Mouse (Mus musculus): ENCODE measurements at regions not wholly inside any gene's neighbourhood (a gene's known extent, or its start where the extent isn't known, plus 50 kb on each side); places are given as distances from the start of the nearest gene placed in this dataset.

DNA sequence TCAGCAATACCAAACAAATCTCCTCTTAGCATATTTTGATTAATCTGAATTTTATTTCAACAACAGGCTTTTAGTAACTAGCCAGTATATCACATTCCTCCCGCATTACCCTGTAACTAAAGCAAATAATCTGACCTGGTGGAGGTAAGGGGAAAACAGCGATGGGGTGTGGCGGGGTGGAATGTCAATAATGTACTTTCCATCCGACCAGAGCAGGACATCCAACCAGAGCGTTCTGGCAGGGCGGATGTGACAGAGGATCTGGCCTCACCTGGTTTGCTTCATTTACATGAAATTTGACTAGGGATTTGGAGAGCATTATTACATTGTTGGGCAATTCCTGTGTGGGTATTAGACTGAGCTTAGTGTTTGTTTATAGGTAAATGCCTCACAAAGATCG lies 106.2 kb upstream of the Serp2 start:
- H3K36me3 ChIP-seq = no peaks in the 10 kb centered on the region
- 71% methylated on average over 7 of the region's 7 CpGs for WGBS (ENCODE audit: insufficient replicate concordance)
- no peak for ATAC-seq (ENCODE audit: low read depth)

DNA sequence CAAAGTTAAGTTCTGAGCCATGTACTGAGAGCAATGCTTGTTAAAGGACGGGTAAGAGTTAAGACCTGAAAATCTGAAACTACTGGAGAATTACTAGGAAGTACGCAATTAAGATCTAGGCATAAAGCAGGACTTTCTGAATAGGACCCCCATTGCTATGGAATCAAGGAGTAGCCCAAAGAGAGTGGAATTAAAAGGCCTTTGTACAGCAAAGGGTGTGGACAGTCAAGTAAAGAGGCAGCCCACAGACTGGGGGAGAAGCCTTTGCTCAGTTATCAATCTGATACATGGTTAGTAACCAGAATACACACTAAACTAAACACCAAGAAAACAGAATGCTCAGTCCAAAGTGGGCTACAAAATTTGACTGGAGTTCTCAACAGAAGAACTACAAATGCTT lies 104.2 kb upstream of the Serp2 start:
- H3K4me3 ChIP-seq (replicated peaks) = no peak overlapping the region
- no peak overlapping the region for H3K4me2 ChIP-seq
- no peak overlapping the region for H3K27ac ChIP-seq
- H3K9ac ChIP-seq = no peak overlapping the region
- H3K9me3 ChIP-seq (replicated peaks) = no peaks in the 10 kb centered on the region
- no peaks in the 10 kb centered on the region for H3K36me3 ChIP-seq
- DNase-seq (no peak), ATAC-seq (ENCODE audit: low read depth) (no peak)
- H3K4me1 ChIP-seq (replicated peaks) = no peaks in the 10 kb centered on the region
- H3K27me3 ChIP-seq = no peaks in the 10 kb centered on the region
- 75% methylated on average over 2 of the region's 2 CpGs for WGBS (ENCODE audit: insufficient replicate concordance)

More for the DNA sequence above, 106.2 kb upstream of the Serp2 start:
- no peak overlapping the region for H3K4me3 ChIP-seq (replicated peaks)
- H3K27me3 ChIP-seq = no peaks in the 10 kb centered on the region
- H3K9ac ChIP-seq = no peak overlapping the region
- no peak overlapping the region for H3K4me2 ChIP-seq
- DNase-seq = no peak
- H3K27ac ChIP-seq = no peak overlapping the region
- no peaks in the 10 kb centered on the region for H3K9me3 ChIP-seq (replicated peaks)
- no peaks in the 10 kb centered on the region for H3K4me1 ChIP-seq (replicated peaks)

DNA sequence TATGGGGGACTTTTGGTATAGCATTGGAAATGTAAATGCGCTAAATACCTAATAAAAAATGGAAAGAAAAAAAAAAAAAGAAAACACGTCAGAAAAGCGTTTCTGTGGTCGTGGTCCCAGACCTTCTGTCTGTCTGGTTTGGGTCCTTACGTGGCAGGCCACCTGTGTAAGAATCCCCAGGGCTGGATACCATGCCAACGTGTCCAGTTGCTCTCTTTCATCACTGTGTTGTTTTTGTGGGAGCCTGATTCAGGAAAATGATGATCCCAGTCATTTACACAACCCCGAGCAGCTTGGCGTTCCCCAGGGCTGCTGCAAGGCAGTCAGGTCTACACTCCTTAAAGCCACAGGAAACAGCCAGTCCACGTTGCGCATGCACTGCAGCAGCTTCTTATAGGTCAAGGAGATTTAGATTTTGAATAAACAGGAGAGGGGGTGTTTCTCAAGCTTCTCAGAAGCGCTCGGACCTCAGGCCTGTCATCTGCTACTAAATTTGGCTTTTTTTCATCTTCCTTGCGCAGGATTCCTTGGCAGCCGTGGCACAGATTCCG lies 102.3 kb upstream of the Serp2 start:
- H3K36me3 ChIP-seq = no peaks in the 10 kb centered on the region
- no peak overlapping the region for H3K4me2 ChIP-seq
- no peaks in the 10 kb centered on the region for H3K9me3 ChIP-seq (replicated peaks)
- no peak overlapping the region for H3K4me3 ChIP-seq (replicated peaks)
- H3K4me1 ChIP-seq (replicated peaks) = no peaks in the 10 kb centered on the region
- 57% methylated on average over 15 of the region's 15 CpGs for WGBS (ENCODE audit: insufficient replicate concordance)
- no peaks in the 10 kb centered on the region for H3K27me3 ChIP-seq
- DNase-seq (no peak), ATAC-seq (ENCODE audit: low read depth) (no peak)
- H3K27ac ChIP-seq = no peak overlapping the region
- no peak overlapping the region for H3K9ac ChIP-seq

- H3K27me3 ChIP-seq = no peaks in the 10 kb centered on the region
- no peak for DNase-seq
- H3K4me1 ChIP-seq (replicated peaks) = no peaks in the 10 kb centered on the region
- no peaks in the 10 kb centered on the region for H3K9me3 ChIP-seq (replicated peaks)
- H3K9ac ChIP-seq = no peak overlapping the region
- 44% methylated on average over 9 of the region's 9 CpGs for WGBS (ENCODE audit: insufficient replicate concordance)
- ATAC-seq (ENCODE audit: low read depth) = no peak
- H3K27ac ChIP-seq = no peak overlapping the region
- no peak overlapping the region for H3K4me3 ChIP-seq (replicated peaks)
- H3K36me3 ChIP-seq = no peaks in the 10 kb centered on the region
- H3K4me2 ChIP-seq = no peak overlapping the region
These were observed 101.3 kb upstream of the Serp2 start for GRCm38 (mm10) chr14:76657784-76658610.

DNA sequence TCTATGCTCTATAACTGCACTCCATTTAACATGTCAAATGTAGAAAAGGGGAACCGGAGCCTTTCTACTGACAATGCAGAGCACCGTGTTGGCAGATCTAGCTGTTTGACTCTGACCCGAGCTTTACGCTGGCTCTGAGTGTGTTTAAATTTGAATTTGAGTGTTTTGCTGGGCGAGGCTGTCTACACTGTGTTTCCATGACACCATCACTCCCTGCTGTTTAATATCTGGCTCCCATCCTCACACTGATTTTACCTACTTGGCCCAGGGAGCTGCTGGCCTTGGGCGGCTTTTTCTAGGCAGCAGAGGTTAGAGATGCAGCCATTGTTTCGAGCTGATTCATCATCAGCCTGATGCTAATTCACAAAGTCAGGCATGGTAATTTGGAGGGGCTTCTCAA lies 100.7 kb upstream of the Serp2 start:
- Histone ChIP-seq H3K36me3 (no peaks in the 10 kb centered on the region), H3K4me2 (no peak overlapping the region), H3K9me3 (replicated peaks) (no peaks in the 10 kb centered on the region), H3K4me1 (replicated peaks) (no peaks in the 10 kb centered on the region), H3K27me3 (no peaks in the 10 kb centered on the region), H3K4me3 (replicated peaks) (no peak overlapping the region), H3K27ac (no peak overlapping the region), H3K9ac (no peak overlapping the region)
- WGBS (ENCODE audit: insufficient replicate concordance) = 57% methylated on average over 7 of the region's 7 CpGs
- ATAC-seq (ENCODE audit: low read depth) = no peak
- no peak for DNase-seq

- DNase-seq (no peak), ATAC-seq (ENCODE audit: low read depth) (no peak)
- H3K4me1 ChIP-seq (replicated peaks) = peaks cover 13% of the 10 kb centered on the region
These were observed 95.9 kb upstream of the Serp2 start for GRCm38 (mm10) chr14:76652356-76653126.

DNA sequence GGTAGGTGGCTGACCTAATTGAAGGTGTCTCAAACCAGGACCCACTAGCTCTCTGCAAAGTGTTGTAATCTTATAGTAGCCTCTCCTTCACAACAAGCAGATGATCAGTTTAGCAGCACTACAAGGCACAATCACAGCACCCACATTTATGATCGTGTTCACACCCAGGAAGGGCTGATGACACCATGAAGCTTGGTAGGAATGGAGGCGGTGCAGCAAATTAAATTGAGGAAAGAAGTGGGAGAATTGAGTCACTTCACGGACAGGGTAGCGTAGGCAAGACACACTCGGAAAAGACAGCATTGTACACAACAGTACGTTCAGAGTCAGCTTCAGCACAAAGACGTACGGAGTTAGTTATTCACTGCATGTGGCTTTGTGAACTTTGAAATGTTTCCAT lies 94.4 kb upstream of the Serp2 start:
- DNase-seq (no peak), ATAC-seq (ENCODE audit: low read depth) (no peak)
- Histone ChIP-seq H3K4me1 (replicated peaks) (peaks cover 13% of the 10 kb centered on the region), H3K4me2 (no peak overlapping the region), H3K4me3 (replicated peaks) (no peak overlapping the region), H3K9ac (no peak overlapping the region), H3K36me3 (no peaks in the 10 kb centered on the region), H3K27me3 (no peaks in the 10 kb centered on the region), H3K27ac (no peak overlapping the region), H3K9me3 (replicated peaks) (no peaks in the 10 kb centered on the region)
- 81% methylated on average over 8 of the region's 8 CpGs for WGBS (ENCODE audit: insufficient replicate concordance)

More at GRCm38 (mm10) chr14:76652356-76653126, 95.9 kb upstream of the Serp2 start:
- no peak overlapping the region for H3K4me3 ChIP-seq (replicated peaks)
- no peak overlapping the region for H3K27ac ChIP-seq
- WGBS (ENCODE audit: insufficient replicate concordance) = 56% methylated on average over 9 of the region's 9 CpGs
- no peak overlapping the region for H3K9ac ChIP-seq
- H3K4me2 ChIP-seq = no peak overlapping the region
- no peaks in the 10 kb centered on the region for H3K27me3 ChIP-seq
- no peaks in the 10 kb centered on the region for H3K9me3 ChIP-seq (replicated peaks)
- no peaks in the 10 kb centered on the region for H3K36me3 ChIP-seq

GRCm38 (mm10) chr14:76649927-76650326 lies 93.2 kb upstream of the Serp2 start:
- Histone ChIP-seq H3K9me3 (replicated peaks) (no peaks in the 10 kb centered on the region), H3K4me1 (replicated peaks) (peaks cover 13% of the 10 kb centered on the region), H3K36me3 (no peaks in the 10 kb centered on the region), H3K4me2 (no peak overlapping the region), H3K4me3 (replicated peaks) (no peak overlapping the region), H3K27ac (no peak overlapping the region), H3K9ac (no peak overlapping the region), H3K27me3 (no peaks in the 10 kb centered on the region)
- ATAC-seq (ENCODE audit: low read depth) = peak; percentile 88
- WGBS (ENCODE audit: insufficient replicate concordance) = 28% methylated on average over 3 of the region's 3 CpGs
- peak; percentile 29 for DNase-seq

- no peak for DNase-seq
These were observed 88.0 kb upstream of the Serp2 start for GRCm38 (mm10) chr14:76644716-76645115.

GRCm38 (mm10) chr14:76641752-76642529 lies 85.3 kb upstream of the Serp2 start:
- H3K9ac ChIP-seq = no peak overlapping the region
- no peaks in the 10 kb centered on the region for H3K36me3 ChIP-seq
- 68% methylated on average over 4 of the region's 4 CpGs for WGBS (ENCODE audit: insufficient replicate concordance)
- H3K4me2 ChIP-seq = no peak overlapping the region
- H3K4me3 ChIP-seq (replicated peaks) = no peak overlapping the region
- no peak for DNase-seq
- H3K9me3 ChIP-seq (replicated peaks) = no peaks in the 10 kb centered on the region
- no peaks in the 10 kb centered on the region for H3K4me1 ChIP-seq (replicated peaks)
- H3K27ac ChIP-seq = no peak overlapping the region
- H3K27me3 ChIP-seq = 0 out of 2 replicates have a peak, but pooled peaks cover 5% of the 10 kb centered on the region
- no peak for ATAC-seq (ENCODE audit: low read depth)

More at GRCm38 (mm10) chr14:76644716-76645115, 88.0 kb upstream of the Serp2 start:
- H3K4me1 ChIP-seq (replicated peaks) = peaks cover 6% of the 10 kb centered on the region
- H3K9ac ChIP-seq = no peak overlapping the region
- H3K27me3 ChIP-seq = 0 out of 2 replicates have a peak, but pooled peaks cover 5% of the 10 kb centered on the region
- H3K4me3 ChIP-seq (replicated peaks) = no peak overlapping the region
- no peak for ATAC-seq (ENCODE audit: low read depth)
- H3K36me3 ChIP-seq = no peaks in the 10 kb centered on the region
- H3K4me2 ChIP-seq = no peak overlapping the region
- WGBS (ENCODE audit: insufficient replicate concordance) = 62% methylated on average over 3 of the region's 3 CpGs
- no peak overlapping the region for H3K27ac ChIP-seq
- H3K9me3 ChIP-seq (replicated peaks) = no peaks in the 10 kb centered on the region

DNA sequence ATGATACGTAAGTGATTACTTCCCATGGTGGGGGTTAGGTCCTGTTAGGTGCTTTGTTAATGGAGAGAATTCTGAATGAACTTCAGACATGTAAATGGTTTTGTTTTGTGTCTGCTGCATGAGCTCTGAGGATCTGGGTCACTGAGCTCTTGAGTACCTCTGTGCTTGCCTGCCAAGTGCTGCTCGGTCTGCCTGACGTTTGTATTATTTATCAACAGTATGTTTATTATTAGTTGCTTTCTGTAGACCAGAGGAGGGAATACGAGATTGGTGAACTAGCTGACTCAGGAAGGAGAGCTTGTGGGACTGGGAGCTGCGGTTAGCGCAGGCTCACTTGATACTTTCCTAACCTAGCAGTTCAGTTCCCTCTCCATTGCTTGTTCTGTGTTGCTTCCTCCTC lies 76.5 kb upstream of the Serp2 start:
- H3K27me3 ChIP-seq = peaks cover 3% of the 10 kb centered on the region; the same call in 1 of the 2 replicates
- no peak for ATAC-seq (ENCODE audit: low read depth)
- H3K27ac ChIP-seq = no peak overlapping the region
- no peaks in the 10 kb centered on the region for H3K36me3 ChIP-seq
- H3K9me3 ChIP-seq (replicated peaks) = no peaks in the 10 kb centered on the region
- no peak overlapping the region for H3K4me3 ChIP-seq (replicated peaks)
- H3K9ac ChIP-seq = no peak overlapping the region
- no peak for DNase-seq
- H3K4me1 ChIP-seq (replicated peaks) = no peaks in the 10 kb centered on the region
- H3K4me2 ChIP-seq = no peak overlapping the region
- WGBS (ENCODE audit: insufficient replicate concordance) = 62% methylated on average over 6 of the region's 6 CpGs

Data from liver, embryonic 13.5 days (tissue).